Mouse (Mus musculus) ES-Bruce4 (cell line): Measurements from ENCODE around the gene Bzw2.

Experiments used
- CTCF ChIP-seq: IDR thresholded peaks from one replicate; pipeline ENCODE4 v1.8.1; 2011; ENCODE audit warnings: low read depth, low read length
- EP300 ChIP-seq: IDR thresholded peaks from 2 replicates; pipeline ENCODE4 v1.6.1; 2011; ENCODE audit warnings: low read depth, low read length; ENCODE audit not compliant: insufficient read depth
- POLR2A ChIP-seq: IDR thresholded peaks from one replicate; pipeline ENCODE4 v1.8.1; 2011; ENCODE audit warnings: low read length; ENCODE audit not compliant: insufficient read depth

GRCm38 (mm10) chr12:36112081-36112480 lies 45.8 kb downstream of the Bzw2 start:
- TF ChIP-seq CTCF (no peak), EP300 (no peak), POLR2A (no peak)
